Mouse (Mus musculus): ENCODE measurements around the gene Nup133.

Nup133 gene

GRCm38 (mm10) chr8:123847546-123847945, 101.5 kb downstream of the Nup133 start:
- no peak for DNase-seq (ENCODE audit: low read depth)

Measured in c-Kit-positive CD71-negative TER-119-negative erythroid progenitor cells, embryonic 14.5 days (primary cell).